Mouse (Mus musculus) myocyte (in vitro differentiated cells): Measurements from ENCODE around the gene Fgf23. TPM values are rescaled to one million over a fixed set of nuclear protein-coding genes. Genes with fewer than 3 reads are reported as not detected.

ENCODE experiments used
- H3K27me3 ChIP-seq: one replicate; pipeline ENCODE4 v1.6.1; 2011; ENCODE audit not compliant: control insufficient read depth, insufficient read depth, insufficient read length
- H3K36me3 ChIP-seq: one replicate; pipeline ENCODE4 v1.6.1; 2011; ENCODE audit not compliant: control insufficient read depth, insufficient read depth
- H3K4me2 ChIP-seq: one replicate; pipeline ENCODE4 v1.6.1; 2011; ENCODE audit warnings: low read depth, control low read depth
- H3K4me3 ChIP-seq: one replicate; pipeline ENCODE4 v1.5.1; 2011; ENCODE audit warnings: mild to moderate bottlenecking, control low read depth, moderate library complexity
- H3K79me2 ChIP-seq: one replicate; pipeline ENCODE4 v1.6.1; 2011; ENCODE audit not compliant: control insufficient read depth, insufficient read depth
- H3ac ChIP-seq: one replicate; pipeline ENCODE4 v1.6.1; 2011; ENCODE audit not compliant: control insufficient read depth, insufficient read length
- CEBPB ChIP-seq: IDR thresholded peaks from 2 replicates; pipeline ENCODE4 v1.6.1; 2011; ENCODE audit warnings: mild to moderate bottlenecking, moderate library complexity; ENCODE audit not compliant: poor library complexity, insufficient read depth, severe bottlenecking
- E2F4 ChIP-seq: IDR thresholded peaks from one replicate; pipeline ENCODE4 v1.6.1; 2011; ENCODE audit warnings: mild to moderate bottlenecking, control low read depth, moderate library complexity; ENCODE audit not compliant: insufficient read depth
- MAX ChIP-seq: IDR thresholded peaks from one replicate; pipeline ENCODE4 v1.6.1; 2011; ENCODE audit warnings: low read depth, mild to moderate bottlenecking, control low read depth
- MYOD1 ChIP-seq, 3 experiments: IDR thresholded peaks; one replicate each; pipeline ENCODE4 v1.6.1; 2011; ENCODE audit warnings: control low read depth in 2 of 3, low read depth in 2 of 3, mild to moderate bottlenecking in 2 of 3, moderate library complexity in 1 of 3; ENCODE audit not compliant: insufficient read length in 2 of 3, control insufficient read depth in 1 of 3
- MYOG ChIP-seq, 3 experiments: IDR thresholded peaks; one replicate each; pipeline ENCODE4 v1.6.1; 2011; ENCODE audit warnings: control low read depth in 2 of 3, low read depth in 2 of 3, mild to moderate bottlenecking in 2 of 3; ENCODE audit not compliant: insufficient read length in 2 of 3, control insufficient read depth in 1 of 3, insufficient read depth in 1 of 3
- POLR2A ChIP-seq: IDR thresholded peaks from one replicate; pipeline ENCODE4 v1.6.1; 2011; ENCODE audit warnings: low read depth, mild to moderate bottlenecking, control low read depth, moderate library complexity; ENCODE audit not compliant: insufficient read length
- POLR2AphosphoS2 ChIP-seq: IDR thresholded peaks from one replicate; pipeline ENCODE4 v1.6.1; 2011; ENCODE audit warnings: low read depth, control low read depth; ENCODE audit not compliant: insufficient read length
- REST ChIP-seq: IDR thresholded peaks from one replicate; pipeline ENCODE4 v1.6.1; 2011; ENCODE audit warnings: mild to moderate bottlenecking, control low read depth, moderate library complexity; ENCODE audit not compliant: insufficient read depth, insufficient read length
- SRF ChIP-seq: IDR thresholded peaks from one replicate; pipeline ENCODE4 v1.6.1; 2011; ENCODE audit warnings: low read depth; ENCODE audit not compliant: control insufficient read depth, insufficient read length
- TCF12 ChIP-seq: IDR thresholded peaks from one replicate; pipeline ENCODE4 v1.6.1; 2011; ENCODE audit warnings: mild to moderate bottlenecking, control low read depth; ENCODE audit not compliant: poor library complexity, insufficient read depth, severe bottlenecking
- TCF3 ChIP-seq: IDR thresholded peaks from one replicate; pipeline ENCODE4 v1.6.1; 2011; ENCODE audit warnings: low read depth, control low read depth; ENCODE audit not compliant: insufficient read length
- USF1 ChIP-seq: IDR thresholded peaks from one replicate; pipeline ENCODE4 v1.6.1; 2011; ENCODE audit warnings: low read depth, mild to moderate bottlenecking, control low read depth, moderate library complexity
- polyA plus RNA-seq: library from polyadenylated mRNA; unstranded; fragments of >200 nt; fragmentation: generic; extraction: Trizol; gene quantifications from one replicate; pipeline ENCODE4 v1.2.1, GENCODE M21; 2012; ENCODE audit warnings: missing spikeins

Gene Fgf23
- not detected for polyA plus RNA-seq

GRCm38 (mm10) chr6:127072817-127073216 lies at the start of gene Fgf23:
Fgf23 (plus strand) TSS chr6:127072902.
- Histone ChIP-seq H3K4me2 (no peak within 1 kb of the TSS), H3K36me3 (no peaks in the 10 kb centered on the region), H3K79me2 (no peaks in the 10 kb centered on the region), H3ac (no peak within 1 kb of the TSS), H3K27me3 (peaks cover 19% of the 10 kb centered on the region), H3K4me3 (no peak within 1 kb of the TSS)
- TF ChIP-seq POLR2A (no peak), POLR2AphosphoS2 (no peak), REST (no peak), MYOD1 (IDR thresholded peaks at IDR 0.05; ENCODE audit: control insufficient read depth in 1 of 3, insufficient read length in 2 of 3, low read depth in 2 of 3) (no peak), E2F4 (no peak), MAX (no peak), TCF12 (no peak), MYOG (IDR thresholded peaks at IDR 0.05; ENCODE audit: control insufficient read depth in 1 of 3, insufficient read depth in 1 of 3, insufficient read length in 2 of 3, low read depth in 2 of 3) (no peak), SRF (no peak), TCF3 (no peak), USF1 (no peak), CEBPB (no peak)

DNA sequence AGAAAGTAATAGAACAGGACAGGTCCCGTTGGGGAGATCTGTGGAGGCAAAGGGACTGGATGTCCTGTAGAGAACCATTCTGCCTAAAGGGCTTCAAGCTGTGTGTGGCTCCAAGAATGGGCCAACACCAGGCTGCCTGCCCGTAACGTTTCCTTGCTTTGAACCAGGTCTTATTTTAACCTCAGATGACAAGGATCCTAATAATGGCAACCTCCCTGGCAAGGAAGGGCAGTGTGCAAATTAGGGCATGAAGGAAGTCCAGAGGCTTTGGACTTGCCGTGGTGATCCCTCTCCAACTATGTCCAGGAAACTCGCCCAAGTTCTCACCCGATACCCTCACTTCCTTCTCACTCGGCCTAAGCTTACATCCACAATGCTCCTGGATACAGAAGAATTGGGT lies 47.9 kb upstream of the Fgf23 start:
- TF ChIP-seq USF1 = no peak
- no peak for TF ChIP-seq E2F4
- TF ChIP-seq POLR2A = no peak
- TF ChIP-seq MAX = no peak
- TF ChIP-seq REST = no peak
- no peak for TF ChIP-seq TCF12
- TF ChIP-seq CEBPB = no peak
- no peak for TF ChIP-seq POLR2AphosphoS2
- TF ChIP-seq TCF3 = no peak
- no peak for TF ChIP-seq MYOG (IDR thresholded peaks at IDR 0.05; ENCODE audit: control insufficient read depth in 1 of 3, insufficient read depth in 1 of 3, insufficient read length in 2 of 3, low read depth in 2 of 3)
- no peak for TF ChIP-seq MYOD1 (IDR thresholded peaks at IDR 0.05; ENCODE audit: control insufficient read depth in 1 of 3, insufficient read length in 2 of 3, low read depth in 2 of 3)
- TF ChIP-seq SRF = no peak
- Histone ChIP-seq H3K27me3 (peaks cover 33% of the 10 kb centered on the region), H3K4me2 (no peak overlapping the region), H3K79me2 (no peaks in the 10 kb centered on the region), H3K36me3 (no peaks in the 10 kb centered on the region), H3ac (no peak overlapping the region), H3K4me3 (no peak overlapping the region)

DNA sequence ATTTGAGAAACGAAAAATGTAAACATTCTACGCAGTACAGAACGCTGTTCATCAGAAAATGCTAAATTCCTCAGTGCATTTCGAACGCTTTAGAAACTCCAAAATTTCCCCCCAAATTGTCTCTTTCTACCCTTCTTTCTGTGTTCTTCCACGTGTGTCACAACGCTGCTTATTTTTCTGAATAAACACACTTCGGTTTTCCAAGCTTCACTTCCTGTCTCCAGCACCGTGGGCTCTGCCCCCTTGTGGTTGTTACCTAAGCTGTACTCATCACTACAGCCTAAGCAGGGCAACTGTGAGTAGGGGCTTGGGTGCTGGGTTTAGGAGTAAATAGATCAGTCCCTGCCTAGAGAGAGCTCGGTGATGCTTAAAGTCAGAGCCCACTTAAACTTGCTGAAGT lies 37.9 kb upstream of the Fgf23 start:
- no peaks in the 10 kb centered on the region for H3K36me3 ChIP-seq
- no peak overlapping the region for H3K4me3 ChIP-seq
- no peaks in the 10 kb centered on the region for H3K27me3 ChIP-seq
- no peak overlapping the region for H3ac ChIP-seq
- H3K4me2 ChIP-seq = peak overlapping the region; percentile 52
- TF ChIP-seq USF1 (no peak), E2F4 (no peak), TCF12 (no peak), POLR2A (no peak), SRF (no peak), POLR2AphosphoS2 (no peak), REST (no peak), MAX (no peak), MYOG (IDR thresholded peaks at IDR 0.05; ENCODE audit: control insufficient read depth in 1 of 3, insufficient read depth in 1 of 3, insufficient read length in 2 of 3, low read depth in 2 of 3) (no peak), CEBPB (no peak), TCF3 (no peak), MYOD1 (IDR thresholded peaks at IDR 0.05; ENCODE audit: control insufficient read depth in 1 of 3, insufficient read length in 2 of 3, low read depth in 2 of 3) (no peak)
- H3K79me2 ChIP-seq = no peaks in the 10 kb centered on the region

DNA sequence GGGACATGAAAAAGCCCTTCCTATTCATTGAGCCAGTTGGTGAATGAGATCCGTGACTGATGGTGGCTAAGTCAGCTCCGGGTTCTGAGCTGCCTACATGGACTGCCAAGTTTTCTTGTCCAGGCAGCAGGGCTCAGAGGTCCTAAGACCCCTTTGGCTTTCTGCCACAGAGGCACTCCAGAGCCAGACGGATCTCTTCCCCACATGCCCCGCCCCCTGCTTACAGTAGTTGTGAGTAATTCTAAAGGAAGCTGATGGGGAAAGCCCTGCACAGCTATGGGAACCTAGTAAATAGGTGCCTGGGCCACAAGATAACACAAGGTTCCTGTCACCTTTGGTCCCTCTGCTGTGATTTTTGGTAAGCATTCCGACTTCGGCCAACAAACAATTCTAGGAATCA lies 27.8 kb upstream of the Fgf23 start:
- no peaks in the 10 kb centered on the region for H3K79me2 ChIP-seq
- no peak for TF ChIP-seq MYOG (IDR thresholded peaks at IDR 0.05; ENCODE audit: control insufficient read depth in 1 of 3, insufficient read depth in 1 of 3, insufficient read length in 2 of 3, low read depth in 2 of 3)
- no peaks in the 10 kb centered on the region for H3K27me3 ChIP-seq
- no peak overlapping the region for H3ac ChIP-seq
- H3K4me2 ChIP-seq = no peak overlapping the region
- no peaks in the 10 kb centered on the region for H3K36me3 ChIP-seq
- no peak overlapping the region for H3K4me3 ChIP-seq

GRCm38 (mm10) chr6:127050847-127051246 lies 21.9 kb upstream of the Fgf23 start:
- TF ChIP-seq MYOD1 (IDR thresholded peaks at IDR 0.05; ENCODE audit: control insufficient read depth in 1 of 3, insufficient read length in 2 of 3, low read depth in 2 of 3) (no peak), POLR2A (no peak), REST (no peak), CEBPB (no peak), SRF (no peak), TCF3 (no peak), TCF12 (no peak), POLR2AphosphoS2 (no peak), MAX (no peak), MYOG (IDR thresholded peaks at IDR 0.05; ENCODE audit: control insufficient read depth in 1 of 3, insufficient read depth in 1 of 3, insufficient read length in 2 of 3, low read depth in 2 of 3) (no peak), USF1 (no peak), E2F4 (no peak)
- H3K4me3 ChIP-seq = no peak overlapping the region
- H3K27me3 ChIP-seq = peaks cover 10% of the 10 kb centered on the region
- no peak overlapping the region for H3K4me2 ChIP-seq
- H3ac ChIP-seq = no peak overlapping the region
- H3K79me2 ChIP-seq = no peaks in the 10 kb centered on the region
- no peaks in the 10 kb centered on the region for H3K36me3 ChIP-seq
